Mouse (Mus musculus) embryo, embryonic 9.5 days (tissue): Measurements from ENCODE around the gene Trdn.

Experiments used
- DNase-seq: peaks from one replicate; pipeline ENCODE4 v3.0.0-alpha.2; 2017; ENCODE audit errors: extremely low spot score

Trdn gene

DNA sequence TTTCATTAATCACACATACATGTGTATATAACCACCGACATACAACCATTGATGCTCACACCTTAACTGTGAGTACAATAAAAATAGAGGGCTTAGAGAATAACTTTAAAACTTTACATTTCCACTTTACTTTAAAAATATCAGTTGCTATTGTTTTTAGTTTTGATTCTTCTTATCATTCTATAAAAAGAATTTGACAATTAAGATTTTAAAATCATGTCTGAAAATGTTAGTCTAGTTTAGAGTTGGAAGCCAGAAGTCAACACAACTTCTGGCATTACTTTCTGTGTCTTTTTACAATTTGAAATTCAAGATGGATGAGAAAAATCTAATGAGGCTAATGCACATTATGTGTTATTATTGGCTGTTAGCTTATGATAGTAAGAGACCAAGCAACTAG lies at the start of gene Trdn:
Trdn (plus strand) TSS at position 301 of the 400 bp plus-strand sequence.
- DNase-seq, result no peak

DNA sequence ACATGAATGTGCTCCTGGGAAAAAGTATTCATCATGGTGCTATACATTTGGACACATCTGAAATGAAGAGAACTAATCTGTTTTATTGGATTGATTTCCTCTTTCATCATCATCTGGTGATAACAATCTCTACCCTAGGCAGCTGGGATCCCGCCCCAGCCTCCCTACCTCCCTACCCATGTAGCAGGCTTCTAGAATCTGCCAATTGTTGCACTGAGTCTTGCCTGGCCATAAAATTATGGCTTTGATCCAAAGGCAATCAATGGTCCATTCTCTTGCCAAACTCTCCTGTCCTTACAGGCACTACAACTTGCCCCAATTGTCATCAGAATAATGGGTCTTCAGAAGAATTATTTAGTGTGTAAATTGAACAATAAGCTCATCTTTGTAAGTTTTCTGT lies 19.6 kb upstream of the Trdn start:
- DNase-seq, result no peak

GRCm38 (mm10) chr10:33065566-33065965 lies 14.8 kb upstream of the Trdn start:
- no peak for DNase-seq

DNA sequence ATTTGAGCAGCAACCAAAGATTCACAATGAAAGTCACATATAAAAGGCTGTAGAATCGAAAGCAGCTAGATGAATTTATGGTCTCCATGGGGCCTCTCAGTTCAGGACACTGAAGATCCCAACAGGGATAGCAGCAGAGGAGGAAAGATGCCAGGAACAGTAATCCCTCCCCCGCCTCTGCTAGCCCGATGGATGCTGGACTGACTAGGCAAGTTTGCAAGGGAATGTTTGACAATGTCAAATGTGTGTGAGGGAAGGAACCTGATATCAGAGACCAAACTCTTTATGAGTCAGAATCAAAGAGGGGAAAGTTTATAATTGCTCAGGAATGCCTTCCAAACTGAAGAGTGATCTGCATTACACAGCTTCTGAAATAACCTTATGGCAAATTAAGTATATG lies 7.2 kb upstream of the Trdn start:
- no peak for DNase-seq

DNA sequence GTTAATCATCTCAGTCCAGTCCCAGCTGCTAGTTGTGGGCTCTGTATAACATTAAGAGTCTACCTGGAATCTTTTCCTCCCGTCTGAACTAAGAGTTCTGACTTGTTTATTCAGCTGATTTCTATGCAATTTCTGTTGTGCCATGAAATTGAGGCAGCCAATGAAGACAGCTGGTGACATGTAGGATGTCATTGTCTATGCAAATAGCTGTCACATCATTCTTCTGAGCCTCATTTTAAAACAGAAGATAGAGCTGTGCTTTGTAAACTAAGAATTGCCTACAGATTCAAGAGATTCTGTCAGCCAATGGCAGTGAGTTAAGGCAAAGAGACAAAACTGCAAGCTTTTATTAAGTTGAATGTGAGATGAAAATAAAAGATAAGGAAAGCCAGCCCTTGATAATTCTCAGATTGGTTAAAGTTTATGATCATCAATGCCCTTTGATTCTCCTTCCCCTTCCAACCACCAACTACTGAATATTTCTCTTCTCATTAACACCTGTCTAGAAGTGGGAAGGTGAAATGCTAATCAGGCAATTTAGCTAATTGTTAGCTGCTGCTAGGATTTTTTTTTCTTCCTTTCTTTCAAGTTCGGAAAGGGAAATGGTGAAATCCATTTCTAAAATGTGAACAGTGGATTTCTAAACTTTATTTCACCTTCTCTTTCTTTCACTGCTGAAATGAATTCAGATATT lies 1.9 kb downstream of the Trdn start:
- no peak for DNase-seq

DNA sequence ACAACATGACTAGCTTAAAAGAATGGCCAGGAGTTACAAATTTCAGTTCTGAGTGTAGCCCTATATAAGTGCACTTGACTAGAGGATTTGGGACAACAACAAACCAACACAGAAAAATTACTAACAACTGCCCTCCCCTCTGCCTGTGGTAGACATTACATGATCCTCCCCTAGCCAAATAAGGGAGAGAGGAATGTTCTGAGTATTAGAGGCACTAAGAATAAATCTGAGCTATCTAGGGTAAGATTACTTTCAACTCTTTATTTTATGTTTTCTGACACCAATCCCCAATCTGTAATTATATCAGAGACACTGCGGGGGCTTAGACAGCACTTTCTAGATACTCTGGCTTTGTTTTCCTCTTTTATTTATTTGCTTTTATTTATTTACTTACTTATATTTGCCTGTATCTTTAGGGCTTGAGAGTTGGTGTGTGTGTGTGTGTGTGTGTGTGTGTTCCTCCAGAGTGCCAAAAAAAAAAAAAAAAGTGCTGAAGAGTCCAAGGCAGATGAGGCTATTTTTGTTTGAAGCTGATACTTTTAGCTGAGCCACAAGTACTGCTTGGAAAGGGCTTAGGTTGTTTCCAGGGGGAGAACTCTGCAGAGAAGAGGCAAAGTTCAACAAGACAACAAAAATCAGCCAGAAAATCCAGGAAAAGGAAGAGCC lies 2.7 kb downstream of the Trdn start:
- DNase-seq, result no peak

GRCm38 (mm10) chr10:33083627-33084158 lies 3.3 kb downstream of the Trdn start:
- DNase-seq, result no peak

DNA sequence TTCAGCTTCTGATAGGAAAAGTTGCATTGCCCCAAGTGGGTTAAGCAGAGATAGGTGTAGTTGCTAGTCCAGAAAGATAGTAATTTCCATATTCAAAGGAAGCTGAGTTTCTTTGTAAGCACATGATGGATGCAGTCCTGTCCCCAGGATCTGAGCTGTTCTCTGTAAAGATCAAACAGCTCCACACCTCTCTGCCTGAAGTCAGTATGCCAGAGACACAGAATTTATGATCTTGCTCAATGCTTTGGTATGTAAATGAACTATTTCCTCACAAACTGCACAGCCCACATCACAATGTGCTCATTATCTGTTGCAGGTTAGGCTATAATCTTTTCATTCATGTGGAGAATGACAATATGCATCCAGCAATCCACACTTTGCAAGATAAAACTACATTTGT lies 8.0 kb downstream of the Trdn start:
- DNase-seq, result no peak

DNA sequence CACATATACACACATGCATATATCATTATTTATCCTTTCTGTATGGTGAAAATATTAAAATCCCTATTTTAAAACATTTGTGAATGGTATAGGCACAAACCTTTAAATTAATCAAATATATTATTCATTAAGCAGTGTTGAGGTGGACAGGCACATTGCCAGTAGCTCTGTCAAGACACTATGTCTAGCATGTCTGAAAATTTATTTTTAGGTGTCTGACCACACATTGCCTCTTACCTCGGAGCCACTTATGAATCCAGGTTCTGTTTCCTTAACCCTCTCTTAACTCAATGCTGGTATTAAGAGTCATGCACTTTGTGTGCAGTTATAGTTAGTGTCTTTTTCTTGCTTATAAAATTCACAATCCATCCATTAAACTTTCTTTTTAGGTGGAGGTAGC lies 12.0 kb downstream of the Trdn start:
- DNase-seq, result no peak

GRCm38 (mm10) chr10:33107942-33108341 lies 27.6 kb downstream of the Trdn start:
- no peak for DNase-seq

GRCm38 (mm10) chr10:33123028-33123427 lies 42.7 kb downstream of the Trdn start:
- no peak for DNase-seq

DNA sequence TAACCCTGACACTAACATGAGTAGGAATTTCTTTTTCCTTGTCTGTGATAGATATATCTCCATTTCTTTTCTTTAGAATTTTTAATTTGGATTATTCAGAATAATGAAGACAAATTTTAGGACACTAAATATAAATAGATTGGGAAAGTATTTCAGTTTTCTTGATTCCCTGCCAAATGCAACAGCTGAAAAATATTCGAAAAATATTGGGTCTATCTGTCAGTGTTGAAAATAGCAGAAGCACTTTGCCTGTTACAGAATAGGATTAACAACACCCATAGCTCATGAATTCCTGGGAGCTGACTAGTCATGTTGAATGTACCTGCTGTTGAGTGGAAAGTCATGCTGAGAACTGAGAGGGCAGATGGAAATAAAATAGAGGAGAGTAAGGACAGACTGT lies 64.6 kb downstream of the Trdn start:
- no peak for DNase-seq

GRCm38 (mm10) chr10:33179731-33180631 lies 99.6 kb downstream of the Trdn start:
- DNase-seq, result no peak

GRCm38 (mm10) chr10:33189031-33189430 lies 108.7 kb downstream of the Trdn start:
- no peak for DNase-seq

GRCm38 (mm10) chr10:33195919-33196318 lies 115.6 kb downstream of the Trdn start:
- peak; percentile 10 for DNase-seq

DNA sequence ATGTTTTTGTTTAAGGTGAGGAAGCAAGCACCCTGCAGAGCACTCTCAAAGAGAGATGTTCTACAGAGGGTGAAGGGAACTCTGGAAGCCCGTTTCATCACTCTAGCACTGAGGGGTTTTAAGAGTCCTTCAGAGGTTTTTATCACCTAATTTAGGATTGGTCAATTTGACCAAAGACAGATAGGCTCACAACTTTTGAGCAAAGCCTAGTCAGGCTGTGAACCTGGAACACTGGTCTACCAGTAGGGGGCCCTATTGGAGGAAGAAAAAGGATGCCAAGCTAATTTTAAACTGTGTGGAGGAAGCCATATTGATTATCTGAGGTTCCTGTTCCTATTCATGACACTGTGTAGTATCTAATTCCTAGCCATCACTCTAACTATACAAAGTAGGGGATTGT lies 117.9 kb downstream of the Trdn start:
- no peak for DNase-seq

GRCm38 (mm10) chr10:33210411-33210810 lies 130.1 kb downstream of the Trdn start:
- DNase-seq, result no peak

- no peak for DNase-seq
Measured at GRCm38 (mm10) chr10:33253911-33254310, 173.6 kb downstream of the Trdn start.

DNA sequence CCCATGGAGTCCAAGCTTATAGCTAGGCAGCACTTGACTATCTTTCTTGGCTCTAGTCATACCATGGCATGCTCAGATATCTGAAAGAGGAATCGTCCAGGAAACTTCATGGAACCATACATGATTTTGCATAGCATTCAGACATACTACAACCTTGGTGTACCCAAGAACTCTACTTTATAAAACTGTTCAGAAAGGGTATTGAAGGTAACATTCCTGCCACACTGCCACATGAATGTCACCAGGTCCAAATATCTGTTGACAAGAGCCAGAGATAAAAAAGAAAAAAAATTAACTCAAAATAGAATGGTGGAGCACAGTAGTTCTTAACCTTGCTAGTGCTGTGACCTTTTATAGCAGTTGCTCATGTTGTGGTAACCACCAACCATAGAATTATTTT lies 175.8 kb downstream of the Trdn start:
- DNase-seq, result no peak

GRCm38 (mm10) chr10:33304982-33305381 lies 224.6 kb downstream of the Trdn start:
- DNase-seq, result peak; percentile 15

- DNase-seq, result no peak
Measured at GRCm38 (mm10) chr10:33353026-33353425, 272.7 kb downstream of the Trdn start.

- DNase-seq, result no peak
Measured at GRCm38 (mm10) chr10:33366521-33366920, 286.2 kb downstream of the Trdn start.
